Mouse (Mus musculus) thymus, postnatal 14 days (tissue): Measurements from ENCODE around the gene Dao.

ENCODE experiments used
- DNase-seq: peaks from one replicate; pipeline ENCODE4 v3.0.0; 2021

Dao gene

DNA sequence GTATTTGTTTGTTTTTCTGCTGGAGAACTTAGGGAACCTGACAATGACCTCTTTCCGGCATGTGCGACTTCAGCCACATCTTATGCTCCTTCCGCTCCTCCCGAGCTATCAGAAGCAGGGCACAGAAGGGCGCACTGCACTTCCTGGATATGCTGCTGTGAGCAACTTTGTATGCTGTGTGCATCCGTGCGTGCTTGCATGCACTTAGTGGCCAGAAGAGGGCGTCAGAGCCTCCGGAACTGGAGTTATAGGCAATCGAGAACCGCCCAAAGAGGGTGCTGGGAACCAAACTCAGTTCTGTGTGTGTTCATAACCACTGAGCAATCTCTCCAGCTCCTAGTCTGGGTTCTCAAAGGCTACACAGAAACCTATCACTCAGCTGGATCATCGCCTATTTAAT lies 27.1 kb downstream of the Dao start:
- no peak for DNase-seq

GRCm38 (mm10) chr5:114032161-114032763 lies 28.8 kb downstream of the Dao start:
- no peak for DNase-seq

DNA sequence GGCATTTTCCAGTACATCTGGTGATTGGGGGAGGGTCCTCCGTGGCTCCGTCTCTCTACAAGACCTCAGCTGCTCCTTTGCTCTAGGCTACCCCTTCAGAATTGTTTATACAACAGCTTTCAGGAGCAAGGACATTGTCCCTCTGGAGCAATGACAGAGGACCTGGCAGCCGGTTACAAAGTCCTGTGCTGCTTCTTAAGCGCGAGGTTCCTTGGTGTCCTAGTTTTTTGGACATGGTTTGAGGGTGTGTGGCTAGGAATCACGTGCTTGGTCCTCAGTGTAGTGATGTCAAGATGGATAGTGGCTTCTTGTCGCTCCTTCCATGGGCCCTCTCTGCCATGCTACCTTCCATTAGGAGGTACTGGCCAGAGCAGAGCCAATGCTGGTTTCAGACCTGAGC lies 30.9 kb downstream of the Dao start:
- DNase-seq, result no peak

GRCm38 (mm10) chr5:114035111-114035510 lies 31.6 kb downstream of the Dao start:
- DNase-seq, result no peak

DNA sequence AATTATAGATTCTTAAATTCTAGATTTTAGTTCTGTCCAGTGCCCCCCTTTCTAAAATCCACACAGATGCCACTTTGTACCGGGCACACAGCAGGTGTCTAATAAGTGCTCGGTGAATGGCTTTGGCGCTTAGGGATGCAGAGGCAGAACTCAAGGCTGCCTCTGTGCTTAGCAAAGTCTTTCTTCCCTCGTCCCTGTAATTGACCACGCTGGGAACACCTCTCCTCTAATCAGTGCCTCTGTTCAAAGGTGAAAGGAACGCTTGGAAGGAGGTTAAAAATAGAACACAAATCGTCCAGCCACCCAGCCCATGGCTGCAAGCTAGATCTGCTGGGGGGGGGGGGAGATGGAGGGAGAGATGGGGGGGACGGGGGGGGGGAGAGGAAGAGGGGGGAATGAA lies 37.0 kb downstream of the Dao start:
- DNase-seq, result no peak

GRCm38 (mm10) chr5:114040911-114041310 lies 37.4 kb downstream of the Dao start:
- no peak for DNase-seq

- DNase-seq, result peak; percentile 6
Observed at GRCm38 (mm10) chr5:114041327-114041930, 37.9 kb downstream of the Dao start.

DNA sequence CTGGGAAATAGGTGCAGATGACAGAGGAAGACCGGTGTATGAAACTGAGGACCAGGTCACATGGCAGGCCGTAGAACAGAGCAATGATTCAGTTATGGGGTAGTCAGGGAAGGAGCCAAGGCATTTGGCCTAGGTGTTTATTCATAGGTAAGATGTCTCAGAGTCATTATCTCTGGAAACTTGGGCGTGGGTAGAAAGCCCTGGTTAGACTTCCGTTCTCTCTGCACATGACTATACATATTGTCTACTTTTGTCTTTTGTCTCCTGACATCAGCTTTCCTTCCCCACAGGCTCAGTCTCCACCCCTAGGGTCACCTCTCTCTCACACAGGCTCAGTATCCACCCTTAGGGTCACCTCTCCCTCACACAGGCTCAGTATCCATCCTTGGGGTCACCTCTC lies 40.3 kb downstream of the Dao start:
- no peak for DNase-seq

DNA sequence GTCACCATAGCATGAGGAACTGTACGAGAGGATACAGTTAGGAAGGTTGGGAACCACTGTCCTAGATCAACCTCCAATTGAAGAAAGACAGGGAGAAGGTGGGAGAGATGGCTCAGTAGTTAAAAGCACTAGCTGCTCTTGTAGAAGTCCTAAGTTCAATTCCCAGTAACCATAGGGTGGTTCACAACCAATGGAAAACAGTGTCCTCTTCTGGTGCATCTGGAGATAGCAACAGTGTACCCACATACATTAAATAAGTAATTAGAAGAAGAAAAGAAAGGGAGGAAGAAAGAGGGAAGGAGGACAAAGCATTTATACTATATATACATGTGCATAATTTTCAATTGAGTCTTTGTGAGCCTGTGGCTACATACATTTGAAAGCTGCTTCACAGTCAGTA lies 41.6 kb downstream of the Dao start:
- no peak for DNase-seq

- DNase-seq, result no peak
Observed at GRCm38 (mm10) chr5:114046151-114046550, 42.6 kb downstream of the Dao start.

DNA sequence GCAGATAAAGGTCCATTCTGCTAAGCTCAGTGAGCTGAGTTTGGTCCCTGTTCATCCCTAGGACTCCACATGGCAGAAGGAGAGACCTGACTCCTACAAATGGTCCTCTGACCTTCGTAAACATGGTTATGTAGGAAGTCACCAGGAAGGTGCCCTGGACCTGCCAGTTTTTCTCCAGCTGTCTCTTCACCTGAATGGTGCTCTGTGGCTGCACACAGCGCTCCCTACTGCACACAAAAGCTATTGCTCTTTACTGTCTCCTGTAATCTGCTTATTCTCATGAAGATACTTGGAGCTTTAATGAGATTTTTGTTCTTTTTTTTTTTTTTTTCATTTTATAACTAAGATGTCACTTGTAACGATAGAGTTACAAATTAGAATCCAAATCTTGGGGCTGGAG lies 43.1 kb downstream of the Dao start:
- DNase-seq, result no peak

DNA sequence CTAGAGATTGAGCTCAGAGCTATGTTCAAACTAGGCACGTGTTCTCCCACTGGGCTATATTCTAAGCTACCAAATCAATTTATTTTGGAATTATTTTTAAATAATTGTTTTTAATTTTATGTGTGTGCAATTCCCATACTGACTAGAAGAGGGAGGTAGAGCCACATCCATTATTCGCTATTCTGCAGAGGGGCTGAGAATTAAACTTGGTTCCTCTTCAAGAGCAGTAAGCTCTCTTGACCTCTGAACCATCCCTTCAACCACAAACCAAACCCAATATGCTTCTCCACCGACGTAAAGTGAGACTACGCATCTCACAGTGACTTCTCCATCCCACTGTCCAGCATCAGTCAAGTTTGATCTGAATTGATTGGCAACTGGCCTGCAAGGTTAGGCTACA lies 43.7 kb downstream of the Dao start:
- DNase-seq, result no peak

DNA sequence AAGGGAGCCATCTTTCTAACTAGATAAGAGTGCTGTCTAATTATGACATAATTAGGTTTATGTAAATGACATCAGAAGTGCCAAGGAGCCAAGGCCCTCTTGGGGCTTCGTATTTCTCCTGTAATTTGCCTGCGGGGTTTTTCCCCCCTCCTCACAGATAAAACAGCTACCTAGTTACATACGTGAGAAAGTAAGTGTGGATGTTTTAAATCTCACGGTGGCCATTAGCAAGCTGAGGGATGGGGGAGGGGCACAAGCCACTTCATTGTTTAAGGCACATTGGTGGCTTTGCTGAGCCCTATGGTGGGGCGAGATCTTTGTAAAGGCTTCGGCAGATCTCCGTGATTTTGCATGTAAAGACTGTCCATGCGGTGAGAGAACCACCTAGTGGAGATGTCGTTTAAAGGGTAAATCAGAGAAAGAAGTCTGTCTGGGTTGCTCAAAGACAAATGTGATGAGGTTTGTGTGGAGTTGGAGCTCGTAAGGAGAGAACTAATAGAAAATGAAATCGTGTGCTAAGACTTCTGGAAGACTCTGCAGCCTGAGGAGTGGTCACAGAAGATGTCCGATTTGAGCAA lies 45.3 kb downstream of the Dao start:
- no peak for DNase-seq

- DNase-seq, result peak; percentile 43
Observed at GRCm38 (mm10) chr5:114052246-114052761, 48.8 kb downstream of the Dao start.

- no peak for DNase-seq
Observed at GRCm38 (mm10) chr5:114057129-114057731, 53.7 kb downstream of the Dao start.

- DNase-seq, result no peak
Observed at GRCm38 (mm10) chr5:114061675-114062074, 58.2 kb downstream of the Dao start.

DNA sequence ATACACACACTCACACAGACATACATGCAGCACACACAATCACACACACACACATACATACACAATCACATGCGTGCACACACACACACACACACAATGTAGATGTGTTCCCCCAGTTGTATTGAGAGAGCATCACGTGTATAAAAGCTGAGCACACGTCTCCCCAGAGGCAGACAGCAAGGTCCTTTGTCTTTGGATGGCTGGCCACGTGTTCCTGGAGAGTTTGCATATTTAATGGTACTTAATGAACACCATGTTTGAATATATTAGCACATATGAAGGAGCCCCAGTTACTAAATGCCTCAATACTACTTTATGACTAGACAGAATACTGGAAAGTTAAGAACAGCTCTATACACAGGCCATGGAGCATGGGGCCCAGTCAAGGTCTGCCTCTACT lies 60.5 kb downstream of the Dao start:
- no peak for DNase-seq

DNA sequence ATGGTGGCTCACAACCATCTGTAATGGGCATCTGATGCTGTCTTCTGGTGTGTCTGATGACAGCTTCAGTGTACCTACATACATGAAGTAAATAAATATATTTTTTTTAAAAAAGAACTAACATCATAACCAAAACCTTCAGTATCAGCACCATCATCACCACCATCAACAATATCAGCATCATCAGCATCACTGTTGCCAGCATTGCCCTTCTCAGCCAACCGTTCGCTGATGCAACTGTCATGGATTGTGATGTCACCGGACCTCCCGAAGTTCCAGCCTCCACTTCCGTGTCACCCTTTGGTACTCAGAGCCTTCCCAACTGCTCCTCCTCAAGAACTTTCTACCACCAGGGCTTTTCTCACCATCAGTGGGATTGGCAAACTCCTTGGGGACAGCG lies 61.7 kb downstream of the Dao start, which contains the start of gene Usp30:
Usp30 (plus strand) TSS at position 301 of the 400 bp plus-strand sequence.
- DNase-seq, result no peak

- DNase-seq, result no peak
Observed at GRCm38 (mm10) chr5:114066601-114067000, 63.1 kb downstream of the Dao start.

DNA sequence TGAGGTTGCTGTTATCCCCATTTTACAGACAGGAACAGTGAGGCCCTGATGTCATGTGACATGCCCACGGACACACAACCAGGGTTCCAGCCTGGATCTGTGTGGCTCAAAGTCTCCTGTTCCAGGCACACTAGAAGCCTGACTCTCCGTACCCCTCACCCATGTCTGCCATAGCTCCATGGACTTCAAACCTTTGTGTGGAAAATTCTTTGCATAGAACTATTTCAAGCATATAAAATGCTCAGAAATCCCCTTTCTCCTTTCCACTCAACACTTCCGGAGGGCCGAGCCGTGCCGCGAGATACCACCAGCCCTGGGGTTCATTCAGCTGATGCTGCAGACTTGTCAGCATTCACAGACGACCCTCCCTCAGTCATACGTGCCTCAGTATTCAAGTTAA lies 64.0 kb downstream of the Dao start:
- no peak for DNase-seq

DNA sequence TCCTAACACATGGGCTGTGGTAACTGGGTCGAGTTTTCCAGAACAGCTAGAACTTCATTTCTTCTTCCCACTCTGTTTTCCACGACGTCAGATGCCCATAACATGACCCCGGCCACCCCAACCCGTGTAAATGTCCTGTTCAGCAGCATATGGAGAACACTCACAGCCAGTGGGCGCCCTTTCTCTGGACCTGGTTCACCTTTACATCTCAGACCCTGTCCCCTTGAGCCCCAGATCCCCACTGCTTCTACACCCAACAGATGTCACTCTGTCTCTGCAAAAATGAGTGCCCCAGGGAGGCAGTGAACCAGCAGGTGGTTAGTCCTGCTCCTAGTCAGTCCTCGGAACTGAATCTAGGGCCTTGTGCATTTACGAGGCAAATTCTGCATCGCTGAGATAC lies 64.5 kb downstream of the Dao start:
- no peak for DNase-seq

- no peak for DNase-seq
Observed at GRCm38 (mm10) chr5:114070858-114071257, 67.4 kb downstream of the Dao start.

DNA sequence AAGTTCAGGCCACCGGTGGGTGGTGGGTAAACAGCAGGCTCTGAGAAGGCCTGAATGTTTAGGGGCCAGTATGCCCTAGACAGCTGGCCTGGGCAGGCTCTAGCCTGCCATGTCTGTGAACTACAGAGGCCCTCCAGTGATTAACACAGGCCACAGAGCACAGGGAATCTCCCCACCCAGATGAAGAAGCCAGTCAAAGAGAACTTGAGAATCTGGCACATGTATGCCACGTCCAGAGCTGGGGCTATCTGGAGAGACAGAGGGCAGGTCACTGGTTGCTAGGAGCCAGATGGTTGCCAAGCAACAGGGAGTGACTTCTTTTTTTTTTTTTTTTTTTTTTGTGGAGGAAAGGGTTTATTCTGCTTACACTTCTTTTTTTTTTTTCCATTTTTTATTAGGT lies 68.8 kb downstream of the Dao start:
- DNase-seq, result no peak
